Mouse (Mus musculus) ES-E14 (cell line): ENCODE data around the gene Sept9. TPM values are rescaled to one million over a fixed set of nuclear protein-coding genes. Genes with fewer than 3 reads are reported as not detected.

Source experiments
- DNase-seq: peaks from one replicate; pipeline ENCODE4 v3.0.0-alpha.2; 2013; ENCODE audit warnings: low read depth, low spot score
- H3K27ac ChIP-seq: 2 replicates; pipeline ENCODE4 v1.5.1; 2012; ENCODE audit warnings: low read depth, mild to moderate bottlenecking, low read length, moderate library complexity, mixed read lengths; ENCODE audit not compliant: poor library complexity, insufficient read depth, severe bottlenecking
- H3K36me3 ChIP-seq: 2 replicates; pipeline ENCODE4 v1.6.1; 2012; ENCODE audit warnings: mild to moderate bottlenecking, low read length, moderate library complexity, mixed read lengths; ENCODE audit not compliant: control insufficient read depth, poor library complexity, insufficient read depth, severe bottlenecking
- H3K4me1 ChIP-seq, 2 experiments: fragments of 150-350 bp in 1 of 2; sonication (generic) in 1 of 2; 2 replicates each; pipeline ENCODE4 v1.6.1; 2012; ENCODE audit warnings: low read length in 2 of 2, mild to moderate bottlenecking in 1 of 2, mixed read lengths in 1 of 2; ENCODE audit not compliant: control insufficient read depth in 2 of 2, insufficient read depth in 2 of 2, poor library complexity in 1 of 2
- H3K4me3 ChIP-seq, 2 experiments: fragments of 150-350 bp in 1 of 2; sonication (generic) in 1 of 2; 2 replicates each; pipeline ENCODE4 v1.5.1; 2012; ENCODE audit warnings: low read length in 2 of 2, low read depth in 1 of 2, mild to moderate bottlenecking in 1 of 2, mixed read lengths in 1 of 2; ENCODE audit not compliant: insufficient read depth in 1 of 2, poor library complexity in 1 of 2, severe bottlenecking in 1 of 2
- H3K9ac ChIP-seq: 2 replicates; pipeline ENCODE4 v1.6.1; 2012; ENCODE audit warnings: low read depth, mild to moderate bottlenecking, low read length, mixed read lengths; ENCODE audit not compliant: poor library complexity, insufficient read depth, severe bottlenecking
- H3K9me3 ChIP-seq: fragments of 150-350 bp; sonication (generic); 2 replicates; pipeline ENCODE4 v1.6.1; 2012; ENCODE audit warnings: low read depth, mild to moderate bottlenecking, low read length; ENCODE audit not compliant: control insufficient read depth, insufficient read depth
- CHD2 ChIP-seq: IDR thresholded peaks from 2 replicates; pipeline ENCODE4 v1.6.1; 2014; ENCODE audit warnings: mild to moderate bottlenecking, low read depth, low read length, inconsistent platforms
- HCFC1 ChIP-seq: IDR thresholded peaks from 2 replicates; pipeline ENCODE4 v1.6.1; 2012; ENCODE audit warnings: low read length, inconsistent platforms, borderline replicate concordance; ENCODE audit not compliant: insufficient read depth
- MAFK ChIP-seq: IDR thresholded peaks from 2 replicates; pipeline ENCODE4 v1.6.1; 2014; ENCODE audit warnings: mild to moderate bottlenecking, low read depth, low read length, inconsistent platforms; ENCODE audit not compliant: insufficient read depth
- ZC3H11A ChIP-seq: IDR thresholded peaks from 2 replicates; pipeline ENCODE4 v1.6.1; 2012; ENCODE audit warnings: low read depth, mild to moderate bottlenecking, inconsistent platforms, low read length, borderline replicate concordance
- ZNF384 ChIP-seq: IDR thresholded peaks from 2 replicates; pipeline ENCODE4 v1.6.1; 2012; ENCODE audit warnings: low read depth, low read length, inconsistent platforms
- in situ Hi-C, 2 experiments: fragments of 600-800 bp; cut with MboI; formaldehyde crosslinking; loops; one replicate each; pipeline ENCODE4 v1.15.1; 2025; ENCODE audit warnings: low sequenced_read_pairs in 2 of 2, inconsistent platforms in 1 of 2; ENCODE audit not compliant: unreplicated experiment in 2 of 2
- total RNA-seq: library from RNA; depleted of rRNA; stranded (reverse); fragments of 300-350 nt; gene quantifications from 2 replicates; pipeline ENCODE4 v1.2.3, GENCODE M21; 2012

Sept9 gene
- total RNA-seq, 1 experiment = 65.7 TPM

- DNase-seq = no peak
- peak overlapping the region; percentile 5 to 12; a peak in 2 of 4 replicates for H3K4me3 ChIP-seq
- H3K4me1 ChIP-seq = peaks cover 0 to 30% of the 10 kb centered on the region in 2 experiments; a peak in 2 of 4 replicates
- peak overlapping the region; percentile 44 for H3K9ac ChIP-seq
- H3K27ac ChIP-seq = no peak overlapping the region
- H3K9me3 ChIP-seq = no peaks in the 10 kb centered on the region
- in situ Hi-C loops = no loop called here
- TF ChIP-seq ZC3H11A = no peak
- TF ChIP-seq ZNF384 = no peak
- TF ChIP-seq CHD2 = no peak
- no peak for TF ChIP-seq HCFC1
- no peaks in the 10 kb centered on the region for H3K36me3 ChIP-seq
Observed at GRCm38 (mm10) chr11:117284721-117285605, 85.5 kb downstream of the Sept9 start.

GRCm38 (mm10) chr11:117285606-117285931, 86.1 kb downstream of the Sept9 start:
- Histone ChIP-seq H3K4me1 (peaks cover 0 to 30% of the 10 kb centered on the region in 2 experiments; a peak in 2 of 4 replicates), H3K27ac (no peak overlapping the region), H3K36me3 (peaks cover 2% of the 10 kb centered on the region; the same call in 1 of the 2 replicates), H3K9ac (peak overlapping the region; percentile 44; the same call in 1 of the 2 replicates), H3K4me3 (peak overlapping the region in 1 of 2 experiments; percentile 12; a peak in 2 of 4 replicates), H3K9me3 (no peaks in the 10 kb centered on the region)
- in situ Hi-C loops = no loop called here
- DNase-seq = no peak
- TF ChIP-seq MAFK = no peak
- TF ChIP-seq HCFC1 = 0 out of 2 replicates have a peak, but pooled peaks have one; percentile 20

- H3K9me3 ChIP-seq = no peaks in the 10 kb centered on the region
- TF ChIP-seq ZC3H11A (no peak), ZNF384 (no peak), MAFK (no peak), CHD2 (no peak), HCFC1 (no peak)
- no peak overlapping the region for H3K27ac ChIP-seq
- in situ Hi-C loops = no loop called here
- DNase-seq = no peak
- H3K9ac ChIP-seq = no peak overlapping the region
- peaks cover 6% of the 10 kb centered on the region; the same call in 1 of the 2 replicates for H3K36me3 ChIP-seq
- peaks cover 0 to 33% of the 10 kb centered on the region in 2 experiments; a peak in 2 of 4 replicates for H3K4me1 ChIP-seq
- no peak overlapping the region for H3K4me3 ChIP-seq
Observed at GRCm38 (mm10) chr11:117287792-117288191, 88.3 kb downstream of the Sept9 start.

- no peak for TF ChIP-seq ZNF384
- no peak for TF ChIP-seq CHD2
- no peak for TF ChIP-seq MAFK
- TF ChIP-seq HCFC1 = no peak
- TF ChIP-seq ZC3H11A = no peak
- no peak overlapping the region for H3K27ac ChIP-seq
- DNase-seq = no peak
- H3K36me3 ChIP-seq = peaks cover 6% of the 10 kb centered on the region; the same call in 1 of the 2 replicates
- H3K9ac ChIP-seq = no peak overlapping the region
- H3K4me1 ChIP-seq = peaks cover 0 to 33% of the 10 kb centered on the region in 2 experiments; a peak in 2 of 4 replicates
- no peak overlapping the region for H3K4me3 ChIP-seq
- in situ Hi-C loops = no loop called here
- H3K9me3 ChIP-seq = no peaks in the 10 kb centered on the region
Observed at GRCm38 (mm10) chr11:117288765-117289164, 89.3 kb downstream of the Sept9 start.
